Mouse (Mus musculus): ENCODE measurements around the gene Utp11.

Gene Utp11

GRCm38 (mm10) chr4:124703881-124704796 lies 10.7 kb upstream of the Utp11 start:
- no peak for DNase-seq

GRCm38 (mm10) chr4:124703406-124703805 lies 10.0 kb upstream of the Utp11 start:
- no peak for DNase-seq

GRCm38 (mm10) chr4:124701916-124702315 lies 8.5 kb upstream of the Utp11 start:
- no peak for DNase-seq

GRCm38 (mm10) chr4:124701052-124701845 lies 7.8 kb upstream of the Utp11 start:
- DNase-seq = no peak

- DNase-seq = no peak
Measured at GRCm38 (mm10) chr4:124700248-124700971, 7.0 kb upstream of the Utp11 start, which contains the start of gene Fhl3. Gene Fhl3, plus strand, starts transcription at chr4:124700701.

- DNase-seq = no peak
Measured at GRCm38 (mm10) chr4:124699791-124700190, 6.4 kb upstream of the Utp11 start.

- no peak for DNase-seq
Measured at GRCm38 (mm10) chr4:124695786-124696516, 2.6 kb upstream of the Utp11 start.

- no peak for DNase-seq
Measured at GRCm38 (mm10) chr4:124694572-124694971, 1.2 kb upstream of the Utp11 start.

- DNase-seq = no peak
Measured at GRCm38 (mm10) chr4:124692416-124692861, 961 bp downstream of the Utp11 start.

GRCm38 (mm10) chr4:124691455-124691854 lies 1.9 kb downstream of the Utp11 start:
- no peak for DNase-seq

- no peak for DNase-seq
Measured at GRCm38 (mm10) chr4:124685897-124686402, 7.5 kb downstream of the Utp11 start.

- DNase-seq = no peak
Measured at GRCm38 (mm10) chr4:124685453-124685852, 7.9 kb downstream of the Utp11 start.

GRCm38 (mm10) chr4:124685004-124685403 lies 8.4 kb downstream of the Utp11 start:
- DNase-seq = no peak

GRCm38 (mm10) chr4:124683474-124683873 lies 9.9 kb downstream of the Utp11 start:
- no peak for DNase-seq

- DNase-seq = no peak
Measured at GRCm38 (mm10) chr4:124682270-124682669, 11.1 kb downstream of the Utp11 start.

GRCm38 (mm10) chr4:124675958-124676357 lies 17.4 kb downstream of the Utp11 start:
- no peak for DNase-seq

GRCm38 (mm10) chr4:124675037-124675436 lies 18.4 kb downstream of the Utp11 start:
- DNase-seq = peak; percentile 62

GRCm38 (mm10) chr4:124674334-124675032 lies 18.9 kb downstream of the Utp11 start:
- no peak for DNase-seq

- peak; percentile 54 for DNase-seq
Measured at GRCm38 (mm10) chr4:124672347-124673320, 20.8 kb downstream of the Utp11 start.

- no peak for DNase-seq
Measured at GRCm38 (mm10) chr4:124671583-124671982, 21.8 kb downstream of the Utp11 start.
